Mouse (Mus musculus): ENCODE measurements around the gene Lsm11. TPM values are rescaled to one million over a fixed set of nuclear protein-coding genes. Genes with fewer than 3 reads are reported as not detected.
"Not testable (repeated sequence)": the region's sequence is repeated elsewhere in the genome, so short reads cannot be mapped to it uniquely, and the experiment has no call there.

Gene Lsm11
- polyA plus RNA-seq, 1 experiment = 1.2 TPM

GRCm38 (mm10) chr11:45881026-45881682 is 63.6 kb downstream of the Lsm11 start:
- Histone ChIP-seq H3K9me3 (ENCODE audit: control insufficient read depth, low read length) (no peaks in the 10 kb centered on the region), H3K27me3 (ENCODE audit: control insufficient read depth) (no peaks in the 10 kb centered on the region), H3K4me3 (replicated peaks) (no peak overlapping the region), H3K4me1 (ENCODE audit: control insufficient read depth) (peaks cover 22% of the 10 kb centered on the region), H3K36me3 (ENCODE audit: control insufficient read depth) (peaks cover 77% of the 10 kb centered on the region)
- TF ChIP-seq GATA1 (IDR thresholded peaks at IDR 0.05; ENCODE audit: low read length) (no peak), TAL1 (IDR thresholded peaks at IDR 0.05; ENCODE audit: low read length) (no peak)

- not testable (repeated sequence) for H3K9me3 ChIP-seq (ENCODE audit: control insufficient read depth, low read length); H3K27me3 ChIP-seq (ENCODE audit: control insufficient read depth); H3K4me3 ChIP-seq (replicated peaks)
- peaks cover 22% of the 10 kb centered on the region for H3K4me1 ChIP-seq (ENCODE audit: control insufficient read depth)
- peaks cover 70% of the 10 kb centered on the region for H3K36me3 ChIP-seq (ENCODE audit: control insufficient read depth)
Observed at GRCm38 (mm10) chr11:45879366-45879765, 65.4 kb downstream of the Lsm11 start.

Other genes with a start within 250 kb of the Lsm11 start
- gene Clint1, start 92.9 kb downstream of the Lsm11 start, polyA plus RNA-seq (2012) = 1.7 and 2.0 TPM in 2 replicates
- gene Thg1l, start 10.6 kb upstream of the Lsm11 start, polyA plus RNA-seq (2012) = 0.18 and 0.53 TPM in 2 replicates
- not detected in 2 replicates for gene Sox30, start 35.4 kb upstream of the Lsm11 start, polyA plus RNA-seq (2012)
- gene Gm12166, start 107.4 kb upstream of the Lsm11 start, polyA plus RNA-seq (2012) = 0.06 and 0.12 TPM in 2 replicates
- 0.07 and 0.10 TPM in 2 replicates for gene Adam19, start 111.1 kb upstream of the Lsm11 start, polyA plus RNA-seq (2012)
- not detected in 2 replicates for gene Nipal4, start 221.6 kb upstream of the Lsm11 start, polyA plus RNA-seq (2012)

Measured in erythroblast, embryonic 14.5 days (primary cell).